Mouse (Mus musculus): ENCODE data around the gene Endod1. TPM values are rescaled to one million over a fixed set of nuclear protein-coding genes. Genes with fewer than 3 reads are reported as not detected.
"Not testable (repeated sequence)": the region's sequence is repeated elsewhere in the genome, so short reads cannot be mapped to it uniquely, and the experiment has no call there.

The Endod1 gene
- total RNA-seq, 2 experiments from 2014 or later: 69.8 to 73.9 TPM

DNA sequence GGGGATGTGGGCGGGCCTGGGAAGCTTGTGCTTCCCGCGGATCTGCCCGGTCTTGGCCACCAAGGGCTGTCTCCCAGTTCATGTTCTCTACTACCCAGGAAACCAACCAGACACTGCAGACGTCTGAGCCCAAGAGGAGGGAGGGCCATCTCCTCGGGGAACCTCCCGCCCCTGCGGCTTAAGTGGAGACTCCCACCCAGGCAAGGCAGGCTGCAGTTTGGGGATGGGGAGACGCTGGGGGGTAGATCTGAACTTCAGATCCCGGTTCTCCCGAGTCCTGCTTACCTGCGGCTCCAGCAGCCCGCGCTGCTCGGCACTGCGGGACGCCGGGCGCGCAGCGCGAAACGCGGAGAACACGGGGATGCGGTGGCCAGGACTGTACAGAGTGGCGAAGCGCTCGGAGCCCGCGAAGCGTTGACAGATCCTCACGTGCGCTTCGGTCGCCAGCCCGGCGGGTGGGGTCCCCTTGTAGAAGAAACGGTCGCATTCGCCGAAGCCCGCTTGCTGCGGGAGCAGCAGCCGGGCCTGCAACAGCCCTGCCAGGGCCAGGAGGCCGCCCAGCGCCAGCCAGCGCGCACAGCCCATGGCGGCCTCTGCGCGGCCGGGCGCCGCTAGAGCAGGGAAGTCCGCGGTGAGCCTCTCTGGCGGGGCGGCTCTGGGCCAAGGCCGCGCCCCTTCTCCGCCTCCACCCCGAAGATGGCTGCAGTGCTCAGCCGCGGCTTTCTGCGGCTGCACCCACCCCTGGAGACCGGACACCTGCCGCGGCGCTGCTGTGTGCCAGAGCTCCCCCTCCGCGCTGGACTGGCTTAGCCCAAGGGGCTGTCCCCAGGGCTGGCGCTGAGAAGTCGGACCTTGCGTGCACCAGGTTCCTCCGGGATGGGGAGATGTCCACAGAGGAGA is 671 bp downstream of the Endod1 start:
- peak; percentile 85 to 86 for DNase-seq

DNA sequence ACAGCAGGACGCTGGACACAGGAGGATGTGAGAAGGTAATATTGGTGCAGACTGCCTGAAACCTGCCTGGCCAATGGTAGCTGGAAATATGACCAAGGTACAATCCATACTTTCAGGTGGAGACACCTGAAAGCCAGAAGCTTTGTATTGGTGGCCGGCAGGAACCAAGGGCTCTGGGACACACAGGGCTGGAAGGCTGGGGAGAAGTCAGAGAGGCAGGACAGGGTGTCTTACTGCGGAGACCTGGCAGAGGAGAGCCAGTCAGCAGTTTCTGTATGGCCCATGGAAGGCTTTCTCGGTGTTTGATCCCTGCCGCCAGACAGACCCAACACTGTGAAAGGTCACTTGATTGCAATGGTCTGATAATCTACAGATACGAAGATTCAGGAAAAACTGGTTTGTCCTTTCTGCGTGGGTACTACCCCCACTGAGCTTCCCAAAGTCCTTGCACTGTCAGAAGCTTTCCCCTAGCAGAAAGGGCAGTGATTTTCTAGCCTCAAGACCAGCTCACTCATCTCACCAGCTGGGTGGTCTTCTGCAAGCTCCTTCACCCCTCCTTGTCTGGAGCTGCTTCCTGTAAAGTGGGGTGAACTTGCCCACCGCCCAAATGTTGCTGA is 1.4 kb downstream of the Endod1 start:
- no peak for DNase-seq

GRCm38 (mm10) chr9:14378151-14378550 is 3.2 kb downstream of the Endod1 start:
- DNase-seq: no peak

DNA sequence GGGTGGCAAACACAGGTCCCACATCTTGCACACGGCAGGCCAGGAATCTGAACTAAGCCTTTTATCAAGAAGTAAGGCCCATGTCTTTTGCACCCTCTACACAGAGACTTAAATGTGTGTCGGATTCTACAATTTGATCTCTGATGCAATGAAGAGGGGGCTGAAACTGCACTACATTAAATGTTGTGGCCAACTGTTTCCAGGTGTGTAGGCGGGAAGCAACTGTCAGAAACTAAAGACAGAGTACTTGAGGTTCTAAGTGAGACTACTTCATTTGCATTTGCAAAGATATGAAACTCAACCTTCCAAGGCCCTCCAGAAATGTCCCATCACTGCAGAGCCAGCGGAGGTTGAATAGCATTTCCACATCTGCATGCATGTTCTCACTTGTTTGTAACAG is 5.2 kb downstream of the Endod1 start:
- DNase-seq: no peak

DNA sequence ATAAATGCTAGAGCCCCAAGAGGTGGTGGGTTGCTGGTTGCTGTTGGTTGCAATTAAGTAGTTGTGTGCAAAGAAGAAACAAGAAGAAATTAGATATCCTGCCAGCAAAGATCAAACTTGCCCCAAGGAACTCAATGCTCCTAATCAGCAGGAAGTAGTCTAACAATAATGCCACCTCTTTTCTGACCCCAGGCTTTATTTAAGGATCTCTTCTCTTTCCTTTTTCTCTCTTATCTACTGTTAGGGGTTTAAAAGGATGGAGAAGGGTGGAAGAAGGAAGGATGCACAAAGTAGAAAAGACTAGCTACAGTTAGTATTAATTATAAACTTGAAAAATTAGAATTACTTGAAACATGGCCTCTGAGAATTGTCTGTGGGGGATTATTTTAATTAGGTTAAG is 8.9 kb downstream of the Endod1 start:
- no peak for DNase-seq

- no peak for DNase-seq
Observed at GRCm38 (mm10) chr9:14369271-14369670, 12.0 kb downstream of the Endod1 start.

DNA sequence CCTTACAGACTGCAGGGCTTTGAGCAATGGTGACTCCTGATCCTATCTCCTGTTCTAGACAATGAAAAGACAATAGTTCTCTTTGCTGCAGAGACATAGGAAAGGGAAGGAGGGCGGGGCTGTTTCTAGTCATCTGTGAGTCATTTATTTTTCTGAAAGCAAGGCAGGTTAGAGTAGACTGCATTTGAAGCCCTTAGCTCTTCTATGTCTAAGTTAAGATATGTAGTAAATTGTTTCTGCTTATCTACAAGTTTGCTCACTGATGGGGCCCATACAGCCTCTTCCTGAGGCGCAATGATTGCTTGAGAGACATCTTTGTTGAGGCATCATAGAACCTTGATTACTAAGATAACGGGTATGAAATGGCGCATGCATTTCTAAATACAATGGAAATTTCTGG is 13.5 kb downstream of the Endod1 start:
- no peak for DNase-seq

- no peak for DNase-seq
Observed at GRCm38 (mm10) chr9:14365481-14366125, 15.7 kb downstream of the Endod1 start.

- no peak for DNase-seq
Observed at GRCm38 (mm10) chr9:14364719-14365118, 16.6 kb downstream of the Endod1 start.

- no peak for DNase-seq
Observed at GRCm38 (mm10) chr9:14363540-14363939, 17.8 kb downstream of the Endod1 start.

DNA sequence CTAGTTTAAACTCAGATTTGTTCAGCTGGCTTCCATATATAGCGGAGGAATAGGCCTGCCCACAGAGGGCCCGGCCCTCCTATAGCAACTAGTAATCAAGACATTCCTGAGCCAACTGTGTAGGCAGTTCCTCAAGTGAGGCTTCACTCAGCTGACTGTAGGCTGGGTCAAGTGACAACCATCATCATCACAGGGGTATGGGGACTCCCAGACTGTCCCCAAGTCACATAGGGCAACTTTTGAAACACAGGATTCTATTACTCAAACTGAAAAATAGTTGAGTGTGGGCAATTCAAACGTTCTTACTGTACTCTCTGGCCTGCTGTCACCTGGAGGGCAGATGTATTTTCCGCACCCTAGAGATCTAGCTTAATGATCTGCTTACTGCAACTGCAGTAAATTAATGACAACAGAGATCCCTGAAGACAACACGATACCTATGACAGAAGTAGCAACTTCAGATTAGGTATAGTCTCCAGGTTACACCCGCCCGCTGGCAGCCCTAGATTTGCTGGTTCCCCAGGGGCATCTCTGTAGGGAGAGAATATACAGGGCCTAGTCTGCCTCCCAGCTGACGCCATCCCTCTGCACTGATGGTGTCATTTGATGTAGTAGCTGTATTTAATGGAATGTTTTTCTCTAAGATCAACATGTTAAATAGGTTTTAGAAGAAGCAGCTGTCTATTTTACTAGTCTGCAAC is 19.1 kb downstream of the Endod1 start:
- DNase-seq: no peak

GRCm38 (mm10) chr9:14357033-14357432 is 24.3 kb downstream of the Endod1 start:
- DNase-seq: no peak

- DNase-seq: no peak
Observed at GRCm38 (mm10) chr9:14354852-14355251, 26.5 kb downstream of the Endod1 start.

GRCm38 (mm10) chr9:14352337-14352736 is 29.0 kb downstream of the Endod1 start:
- no peak for DNase-seq

DNA sequence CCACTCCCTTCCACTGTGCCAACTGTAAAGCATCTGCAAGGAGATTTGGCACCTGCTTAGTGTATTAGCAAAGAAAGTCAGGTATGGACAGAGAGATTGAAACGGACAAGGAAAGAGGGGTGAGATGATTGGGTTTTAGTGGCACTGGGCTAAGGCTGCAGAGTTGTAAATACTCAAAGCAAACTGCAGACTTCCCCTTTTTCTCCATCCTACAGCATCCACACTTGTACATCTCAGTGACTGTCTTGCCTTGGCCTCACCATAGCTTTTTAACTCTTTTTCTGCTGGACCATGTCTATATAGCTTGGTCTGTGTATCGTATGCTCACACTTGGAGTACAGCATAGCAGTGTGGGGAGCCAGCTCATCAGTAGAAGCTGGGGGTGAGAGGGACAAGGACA is 30.5 kb downstream of the Endod1 start:
- no peak for DNase-seq

DNA sequence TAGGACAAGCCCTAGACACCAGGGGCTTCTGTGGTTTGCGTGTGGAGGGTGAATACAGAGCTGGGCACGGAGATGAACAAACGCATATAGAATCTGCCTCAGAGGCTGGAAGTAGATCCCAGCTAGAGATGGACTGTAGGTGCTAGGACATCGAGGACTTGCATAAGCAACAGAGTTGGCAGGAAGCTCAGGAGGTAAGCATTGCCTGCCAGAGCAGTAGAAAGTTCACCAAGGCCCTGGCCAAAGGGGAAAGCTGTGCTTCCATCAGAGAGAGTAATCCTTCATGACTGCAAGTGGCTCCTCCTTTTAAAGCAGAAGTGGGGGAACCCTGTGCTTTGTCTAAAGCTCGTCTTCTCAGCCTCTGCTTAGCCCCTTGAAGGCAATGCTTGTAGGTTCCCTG is 31.9 kb downstream of the Endod1 start:
- no peak for DNase-seq

DNA sequence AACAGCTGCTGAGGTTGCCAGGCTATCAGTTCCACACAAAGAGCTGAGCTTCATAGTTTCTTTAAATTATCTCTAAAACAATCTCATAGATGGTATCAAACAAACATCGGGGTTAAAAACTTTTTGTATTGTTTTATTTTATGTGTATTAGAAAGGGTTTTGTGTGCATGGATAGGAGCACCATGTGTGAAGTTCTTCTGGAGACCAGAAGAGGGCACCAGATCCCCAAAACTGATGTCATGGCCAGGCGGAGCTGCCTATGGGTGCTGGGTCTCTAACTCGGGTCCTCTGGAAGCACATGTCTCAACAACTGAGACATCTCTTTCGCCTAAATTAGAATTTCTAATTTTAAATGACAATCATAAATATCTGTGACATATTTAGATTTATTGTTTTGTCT is 32.9 kb downstream of the Endod1 start:
- no peak for DNase-seq

GRCm38 (mm10) chr9:14345866-14346265 is 35.4 kb downstream of the Endod1 start:
- not testable (repeated sequence) for DNase-seq

- DNase-seq: peak; percentile 46 to 56
Observed at GRCm38 (mm10) chr9:14342041-14342668, 39.2 kb downstream of the Endod1 start.

GRCm38 (mm10) chr9:14338701-14339100 is 42.6 kb downstream of the Endod1 start:
- no peak for DNase-seq

DNA sequence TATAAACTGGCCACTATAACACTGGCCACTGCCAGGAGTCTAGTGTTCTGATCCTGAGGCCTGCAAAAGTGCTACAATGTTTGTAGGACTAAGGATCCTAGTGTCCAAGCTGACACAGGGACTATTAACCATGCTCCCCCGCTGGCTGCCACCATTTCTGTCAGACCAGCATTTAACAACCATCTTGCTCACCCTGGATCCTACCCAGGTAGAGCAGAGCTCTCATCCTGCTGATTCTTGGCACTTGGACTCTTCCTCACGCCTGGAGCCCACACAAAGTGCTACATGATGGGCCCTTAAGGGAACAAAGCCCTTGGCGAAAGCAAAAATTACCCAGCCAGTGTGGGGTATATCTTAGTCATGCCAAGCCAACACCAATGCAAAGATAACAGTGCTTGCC is 44.4 kb downstream of the Endod1 start:
- no peak for DNase-seq

GRCm38 (mm10) chr9:14335829-14336228 is 45.5 kb downstream of the Endod1 start:
- DNase-seq: no peak

Data from layer of hippocampus, postnatal 36 days (tissue).